Mouse (Mus musculus) CH12.LX (cell line): ENCODE measurements around the gene Csnk2b. TPM values are rescaled to one million over a fixed set of nuclear protein-coding genes. Genes with fewer than 3 reads are reported as not detected.
"Not testable (repeated sequence)": the region's sequence is repeated elsewhere in the genome, so short reads cannot be mapped to it uniquely, and the experiment has no call there.

Experiments used
- DNase-seq: peaks from one replicate; pipeline ENCODE4 v3.0.0-alpha.2; 2013; ENCODE audit errors: extremely low read depth
- H3K27ac ChIP-seq: 2 replicates; pipeline ENCODE4 v1.5.1; 2012; ENCODE audit warnings: low read depth, mild to moderate bottlenecking, control low read depth, moderate library complexity; ENCODE audit not compliant: insufficient read depth
- H3K27me3 ChIP-seq: replicated peaks from 2 replicates; pipeline ENCODE3; 2012; ENCODE audit warnings: inconsistent platforms
- H3K36me3 ChIP-seq, 2 experiments: replicated peaks in 1 of 2; 2 replicates each; pipeline versions ENCODE3 to v1.6.1; 2012; ENCODE audit warnings: inconsistent platforms in 1 of 2, low read length in 1 of 2, mild to moderate bottlenecking in 1 of 2, mixed read lengths in 1 of 2, moderate library complexity in 1 of 2; ENCODE audit not compliant: control insufficient read depth in 1 of 2, insufficient read depth in 1 of 2
- H3K4me1 ChIP-seq, 2 experiments: 2 replicates each; pipeline ENCODE4 v1.6.1; 2012; ENCODE audit warnings: inconsistent platforms in 1 of 2, moderate library complexity in 1 of 2; ENCODE audit not compliant: insufficient read depth in 2 of 2, control insufficient read depth in 1 of 2
- H3K4me2 ChIP-seq: 2 replicates; pipeline ENCODE4 v1.6.1; 2012; ENCODE audit warnings: low read depth, mild to moderate bottlenecking, control low read depth; ENCODE audit not compliant: poor library complexity, insufficient read depth, severe bottlenecking
- H3K4me3 ChIP-seq, 3 experiments: fragments of 150-350 bp in 1 of 3; sonication (generic) in 1 of 3; replicated peaks in 1 of 3; 2 replicates each; pipeline versions ENCODE3 to v1.5.1; 2011 to 2012; ENCODE audit warnings: low read depth in 2 of 3, low read length in 2 of 3, mild to moderate bottlenecking in 2 of 3, moderate library complexity in 2 of 3, control low read depth in 1 of 3, improper control_type of control experiment in 1 of 3, inconsistent platforms in 1 of 3, mixed read lengths in 1 of 3; ENCODE audit not compliant: poor library complexity in 1 of 3
- H3K79me2 ChIP-seq: replicated peaks from 2 replicates; pipeline ENCODE4 v1.6.1; 2012; ENCODE audit warnings: mild to moderate bottlenecking, moderate library complexity; ENCODE audit not compliant: control insufficient read depth, poor library complexity, insufficient read depth, severe bottlenecking; ENCODE audit errors: extremely low read depth
- H3K9ac ChIP-seq: 2 replicates; pipeline ENCODE4 v1.6.1; 2012; ENCODE audit warnings: low read depth, mild to moderate bottlenecking, control low read depth, moderate library complexity; ENCODE audit not compliant: insufficient read depth
- H3K9me3 ChIP-seq: replicated peaks from 2 replicates; pipeline ENCODE3; 2012; ENCODE audit warnings: low read length, inconsistent platforms, mixed read lengths
- BHLHE40 ChIP-seq: IDR thresholded peaks from 2 replicates; pipeline ENCODE4 v1.6.1; 2011; ENCODE audit warnings: mild to moderate bottlenecking, low read depth, low read length, improper control_type of control experiment
- CHD1 ChIP-seq: IDR thresholded peaks from 2 replicates; pipeline ENCODE4 v1.6.1; 2012; ENCODE audit warnings: low read depth, low read length, improper control_type of control experiment, inconsistent platforms
- CHD2 ChIP-seq: IDR thresholded peaks from 2 replicates; pipeline ENCODE4 v1.6.1; 2011; ENCODE audit warnings: low read length, improper control_type of control experiment
- CTCF ChIP-seq, 2 experiments: IDR thresholded peaks in 1 of 2; conservative IDR thresholded peaks in 1 of 2; 2 replicates each; pipeline ENCODE4 v1.5.1; 2011 to 2012; ENCODE audit warnings: low read depth in 2 of 2, low read length in 2 of 2, improper control_type of control experiment in 1 of 2, inconsistent platforms in 1 of 2, mild to moderate bottlenecking in 1 of 2, moderate library complexity in 1 of 2
- E2F4 ChIP-seq: IDR thresholded peaks from 2 replicates; pipeline ENCODE4 v1.6.1; 2011; ENCODE audit warnings: low read depth, low read length, improper control_type of control experiment; ENCODE audit not compliant: insufficient replicate concordance
- ELF1 ChIP-seq: IDR thresholded peaks from 2 replicates; pipeline ENCODE4 v1.6.1; 2014; ENCODE audit warnings: low read depth, mild to moderate bottlenecking, inconsistent platforms, low read length, improper control_type of control experiment
- EP300 ChIP-seq: IDR thresholded peaks from 2 replicates; pipeline ENCODE4 v1.6.1; 2011; ENCODE audit warnings: low read length, improper control_type of control experiment
- ETS1 ChIP-seq: conservative IDR thresholded peaks from 2 replicates; pipeline ENCODE4 v1.6.1; 2012; ENCODE audit warnings: low read depth, mild to moderate bottlenecking, inconsistent platforms, low read length, improper control_type of control experiment, moderate library complexity
- GABPA ChIP-seq: IDR thresholded peaks from 2 replicates; pipeline ENCODE4 v1.6.1; 2012; ENCODE audit warnings: low read depth, low read length, improper control_type of control experiment, inconsistent platforms; ENCODE audit not compliant: insufficient replicate concordance
- HCFC1 ChIP-seq: IDR thresholded peaks from 2 replicates; pipeline ENCODE4 v1.6.1; 2012; ENCODE audit warnings: low read depth, mild to moderate bottlenecking, inconsistent platforms, low read length, improper control_type of control experiment
- JUN ChIP-seq: IDR thresholded peaks from 2 replicates; pipeline ENCODE4 v1.6.1; 2011; ENCODE audit warnings: low read depth, mild to moderate bottlenecking, low read length, improper control_type of control experiment, moderate library complexity; ENCODE audit not compliant: insufficient read depth
- JUND ChIP-seq: conservative IDR thresholded peaks from 2 replicates; pipeline ENCODE4 v1.6.1; 2011; ENCODE audit warnings: low read depth, low read length, improper control_type of control experiment
- KAT2A ChIP-seq: IDR thresholded peaks from 2 replicates; pipeline ENCODE4 v1.6.1; 2012; ENCODE audit warnings: low read length, improper control_type of control experiment, inconsistent platforms; ENCODE audit not compliant: insufficient replicate concordance
- MAFK ChIP-seq: IDR thresholded peaks from 2 replicates; pipeline ENCODE4 v1.6.1; 2011; ENCODE audit warnings: low read length, improper control_type of control experiment; ENCODE audit not compliant: insufficient replicate concordance
- MAX ChIP-seq: IDR thresholded peaks from 2 replicates; pipeline ENCODE4 v1.6.1; 2011; ENCODE audit warnings: low read length, improper control_type of control experiment
- MEF2A ChIP-seq: IDR thresholded peaks from 2 replicates; pipeline ENCODE4 v1.6.1; 2014; ENCODE audit warnings: low read depth, mild to moderate bottlenecking, inconsistent platforms, low read length, improper control_type of control experiment, borderline replicate concordance
- MXI1 ChIP-seq: IDR thresholded peaks from 2 replicates; pipeline ENCODE4 v1.6.1; 2011; ENCODE audit warnings: mild to moderate bottlenecking, low read depth, low read length, improper control_type of control experiment
- MYC ChIP-seq: IDR thresholded peaks from 2 replicates; pipeline ENCODE4 v1.6.1; 2011; ENCODE audit warnings: low read depth, mild to moderate bottlenecking, improper control_type of control experiment, low read length
- NELFE ChIP-seq: IDR thresholded peaks from 2 replicates; pipeline ENCODE4 v1.6.1; 2011; ENCODE audit warnings: low read depth, low read length, improper control_type of control experiment
- NRF1 ChIP-seq: IDR thresholded peaks from 2 replicates; pipeline ENCODE4 v1.6.1; 2014; ENCODE audit warnings: low read depth, mild to moderate bottlenecking, inconsistent platforms, low read length, improper control_type of control experiment, moderate library complexity
- PAX5 ChIP-seq: IDR thresholded peaks from 2 replicates; pipeline ENCODE4 v1.6.1; 2012; ENCODE audit warnings: low read length, inconsistent platforms, mixed read lengths
- POLR2A ChIP-seq: IDR thresholded peaks from 2 replicates; pipeline ENCODE4 v1.6.1; 2011; ENCODE audit warnings: low read depth, mild to moderate bottlenecking, improper control_type of control experiment, low read length
- POLR2AphosphoS2 ChIP-seq: IDR thresholded peaks from 2 replicates; pipeline ENCODE4 v1.6.1; 2011; ENCODE audit warnings: low read depth, low read length, improper control_type of control experiment
- RAD21 ChIP-seq: IDR thresholded peaks from 2 replicates; pipeline ENCODE4 v1.6.1; 2011; ENCODE audit warnings: low read depth, mild to moderate bottlenecking, low read length, improper control_type of control experiment, moderate library complexity
- RCOR1 ChIP-seq: conservative IDR thresholded peaks from 2 replicates; pipeline ENCODE4 v1.6.1; 2012; ENCODE audit warnings: low read depth, mild to moderate bottlenecking, inconsistent platforms, low read length, improper control_type of control experiment
- SMC3 ChIP-seq: IDR thresholded peaks from 2 replicates; pipeline ENCODE4 v1.6.1; 2011; ENCODE audit warnings: low read depth, low read length, improper control_type of control experiment
- TBP ChIP-seq: conservative IDR thresholded peaks from 2 replicates; pipeline ENCODE4 v1.6.1; 2011; ENCODE audit warnings: low read depth, low read length, improper control_type of control experiment
- UBTF ChIP-seq: IDR thresholded peaks from 2 replicates; pipeline ENCODE4 v1.6.1; 2012; ENCODE audit warnings: low read depth, mild to moderate bottlenecking, inconsistent platforms, low read length, improper control_type of control experiment, moderate library complexity
- USF1 ChIP-seq: IDR thresholded peaks from 2 replicates; pipeline ENCODE4 v1.6.1; 2014; ENCODE audit warnings: low read depth, mild to moderate bottlenecking, inconsistent platforms, low read length, improper control_type of control experiment
- ZC3H11A ChIP-seq: IDR thresholded peaks from 2 replicates; pipeline ENCODE4 v1.6.1; 2012; ENCODE audit warnings: low read depth, mild to moderate bottlenecking, inconsistent platforms, low read length, improper control_type of control experiment
- ZKSCAN1 ChIP-seq: IDR thresholded peaks from 2 replicates; pipeline ENCODE4 v1.6.1; 2012; ENCODE audit warnings: low read depth, inconsistent platforms, low read length, improper control_type of control experiment, borderline replicate concordance
- ZNF384 ChIP-seq: IDR thresholded peaks from 2 replicates; pipeline ENCODE4 v1.6.1; 2012; ENCODE audit warnings: low read depth, low read length, improper control_type of control experiment, inconsistent platforms
- dilution Hi-C: fragments of 300-500 bp; cut with MboI; formaldehyde crosslinking; loops from 2 replicates; pipeline ENCODE4 v1.14.3; 2020; ENCODE audit warnings: low sequenced_read_pairs; ENCODE audit not compliant: extremely low pct_unique_long_range_greater_than_20kb, extremely low pct_ligation_motif_present
- in situ Hi-C: fragments of 300-500 bp; cut with MboI; formaldehyde crosslinking; loops from 3 replicates; pipeline ENCODE4 v1.14.3; 2019; ENCODE audit warnings: low sequenced_read_pairs, low pct_ligation_motif_present, low pct_unique_long_range_greater_than_20kb, mixed read lengths
- polyA plus RNA-seq: library from polyadenylated mRNA; unstranded; fragments of >175 nt; gene quantifications from 2 replicates; pipeline ENCODE4 v1.2.1, GENCODE M21; 2012; ENCODE audit warnings: low read depth; ENCODE audit not compliant: insufficient read length
- total RNA-seq, 2 experiments: library from RNA; depleted of rRNA; stranded (reverse); fragments of 300-350 nt in 1 of 2; fragments of >200 nt in 1 of 2; gene quantifications; 2 replicates each; pipeline ENCODE4 v1.2.3; 2012 to 2014

Gene Csnk2b
- total and polyA plus RNA-seq, 3 experiments, result 89.3 to 348 (median 130) TPM

DNA sequence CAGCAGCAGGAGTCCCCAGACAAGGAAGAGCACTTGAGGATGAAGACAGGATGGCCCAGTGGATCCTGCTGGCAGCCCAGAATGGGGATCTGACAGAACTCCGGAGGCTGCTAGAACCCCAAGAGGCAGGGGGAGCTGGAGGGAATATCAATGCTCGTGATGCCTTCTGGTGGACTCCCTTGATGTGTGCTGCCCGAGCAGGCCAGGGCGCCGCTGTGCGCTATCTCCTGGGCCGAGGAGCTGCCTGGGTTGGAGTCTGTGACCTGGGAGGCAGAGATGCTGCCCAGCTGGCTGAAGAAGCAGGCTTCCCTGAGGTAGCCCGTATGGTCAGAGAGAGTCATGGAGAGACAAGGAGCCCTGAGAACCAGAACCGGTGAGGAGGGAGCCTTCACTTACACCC lies 1.4 kb upstream of the Csnk2b start:
- H3K4me2 ChIP-seq, H3K4me3 ChIP-seq, dilution Hi-C loops, in situ Hi-C loops, DNase-seq, H3K27me3 ChIP-seq, H3K9ac ChIP-seq, H3K9me3 ChIP-seq, H3K27ac ChIP-seq: not testable (repeated sequence)
- Histone ChIP-seq H3K79me2 (peaks cover 51% of the 10 kb centered on the region), H3K4me1 (peaks cover 5 to 55% of the 10 kb centered on the region in 2 experiments), H3K36me3 (peaks cover 28 to 42% of the 10 kb centered on the region in 2 experiments)

DNA sequence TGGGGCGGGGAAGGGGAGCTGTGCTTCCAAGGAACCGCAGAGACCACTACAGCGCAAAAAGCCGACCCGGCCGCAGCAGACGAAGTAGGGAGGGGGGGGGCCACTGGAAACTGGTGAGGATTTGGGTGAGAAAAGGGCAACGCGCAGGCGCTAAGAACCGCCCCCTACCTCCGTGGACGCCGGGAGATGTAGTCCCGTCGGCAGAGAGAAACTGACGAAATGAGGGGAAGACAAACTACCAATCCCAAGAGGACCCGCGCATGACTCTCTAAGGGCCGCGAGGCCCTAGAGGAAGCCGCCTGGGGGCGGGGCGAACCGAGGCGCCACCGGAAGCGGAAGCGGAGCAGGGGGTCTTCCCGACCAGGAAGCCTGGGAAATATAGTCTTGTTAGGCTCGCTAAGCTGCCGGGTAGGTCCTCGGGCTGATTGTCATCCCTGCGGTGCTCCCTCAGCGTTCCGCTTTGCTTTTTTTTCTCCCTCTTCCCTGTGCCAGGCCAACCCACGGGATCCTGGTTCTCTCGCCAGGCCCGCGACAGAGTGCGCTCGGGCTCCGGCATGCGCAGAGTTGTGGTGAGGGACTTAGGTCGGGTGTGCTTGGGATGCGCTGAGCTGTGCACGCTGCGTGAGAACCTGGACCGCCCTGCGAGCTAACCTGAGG lies 582 bp downstream of the Csnk2b start, which contains the start of gene Gpank1:
Gene Gpank1, plus strand, starts transcription at position 313 of the 657 bp plus-strand sequence.
- Histone ChIP-seq H3K9me3 (no peaks in the 10 kb centered on the region), H3K27ac (peak within 1 kb of the TSS; percentile 83), H3K36me3 (peaks cover 37 to 51% of the 10 kb centered on the region in 2 experiments), H3K9ac (peak within 1 kb of the TSS; percentile 95), H3K4me1 (peaks cover 0 to 45% of the 10 kb centered on the region in 2 experiments; a peak in 2 of 4 replicates), H3K4me2 (peak within 1 kb of the TSS; percentile 78), H3K79me2 (peaks cover 38% of the 10 kb centered on the region), H3K4me3 (peak within 1 kb of the TSS; percentile 95 to 99 (median 98)), H3K27me3 (no peaks in the 10 kb centered on the region)
- peak; percentile 99 for DNase-seq
- in situ Hi-C loops, result no loop called here
- dilution Hi-C loops, result no loop called here
- TF ChIP-seq MAX, result 0 out of 2 replicates have a peak, but pooled peaks have one; percentile 47
- no peak for TF ChIP-seq ETS1
- TF ChIP-seq MXI1, result 0 out of 2 replicates have a peak, but pooled peaks have one; percentile 9
- peak; percentile 45; the same call in 1 of the 2 replicates for TF ChIP-seq MEF2A
- peak; percentile 88 for TF ChIP-seq NRF1
- TF ChIP-seq HCFC1, result peak; percentile 97
- no peak for TF ChIP-seq SMC3
- 0 out of 2 replicates have a peak, but pooled peaks have one; percentile 26 for TF ChIP-seq BHLHE40
- TF ChIP-seq TBP, result peak; percentile 61; the same call in 1 of the 2 replicates
- no peak for TF ChIP-seq CTCF (conservative IDR thresholded peaks at IDR 0.05 in 1 of 2, IDR thresholded peaks at IDR 0.05 in 1 of 2; ENCODE audit: low read depth in 2 of 2, low read length in 2 of 2)
- TF ChIP-seq USF1, result no peak
- peak; percentile 77 for TF ChIP-seq NELFE
- no peak for TF ChIP-seq PAX5
- peak; percentile 85 for TF ChIP-seq POLR2A
- TF ChIP-seq KAT2A, result peak; percentile 97
- TF ChIP-seq MYC, result no peak; the same call in 1 of the 2 replicates
- 0 out of 2 replicates have a peak, but pooled peaks have one; percentile 46 for TF ChIP-seq UBTF
- TF ChIP-seq CHD1, result no peak
- TF ChIP-seq RCOR1, result no peak
- no peak for TF ChIP-seq ZNF384
- peak; percentile 89 for TF ChIP-seq CHD2
- peak; percentile 57; the same call in 1 of the 2 replicates for TF ChIP-seq GABPA
- no peak for TF ChIP-seq E2F4
- no peak for TF ChIP-seq ZKSCAN1
- TF ChIP-seq JUND, result no peak
- no peak for TF ChIP-seq MAFK
- no peak for TF ChIP-seq RAD21
- no peak for TF ChIP-seq ZC3H11A
- no peak for TF ChIP-seq POLR2AphosphoS2
- TF ChIP-seq JUN, result no peak
- TF ChIP-seq EP300, result no peak
- TF ChIP-seq ELF1, result peak; percentile 99
